Mouse (Mus musculus) lung, postnatal 10 days (tissue): ENCODE measurements around the gene Znhit2.

Source experiments
- DNase-seq: peaks from one replicate; pipeline ENCODE4 v3.0.0; 2021

Gene Znhit2

DNA sequence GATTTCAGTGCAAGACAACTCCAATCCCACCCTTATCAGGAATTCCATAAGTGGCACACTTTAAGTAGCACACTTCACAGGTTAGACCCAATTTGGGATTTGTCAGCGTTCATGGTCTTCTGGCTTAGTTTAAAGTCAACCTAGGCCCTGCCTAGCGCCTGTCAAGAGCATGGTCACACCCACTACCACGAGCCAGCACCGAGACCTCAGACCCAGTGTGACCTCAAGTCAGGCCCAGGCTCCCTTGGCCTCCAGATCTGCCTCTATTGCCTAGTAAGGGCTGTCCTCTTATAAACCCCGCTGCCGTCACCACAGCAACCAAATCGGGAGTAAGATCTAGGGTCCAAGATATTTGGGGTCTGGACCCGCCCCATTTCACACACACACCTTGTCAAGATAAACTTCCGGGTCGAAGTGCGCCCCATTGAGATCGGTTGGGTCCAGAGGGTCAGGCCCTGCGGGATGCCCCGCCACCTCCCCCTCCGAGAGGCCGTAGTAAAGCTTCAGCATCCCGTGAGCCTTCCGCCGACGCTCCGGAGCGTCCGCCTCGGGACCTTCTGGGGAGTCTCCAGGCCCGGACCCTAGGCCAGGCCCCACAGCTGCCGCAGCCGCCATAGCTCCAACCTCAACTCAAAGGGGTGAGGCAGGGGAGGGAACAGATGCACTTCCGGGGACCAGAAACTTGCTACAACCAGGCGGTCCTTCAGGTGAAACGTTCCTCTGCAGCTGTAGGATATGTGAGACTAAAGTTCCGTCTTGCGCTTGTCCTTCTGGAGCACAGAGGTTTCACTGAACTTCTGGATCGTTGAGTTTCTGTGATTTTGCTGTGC is 15.8 kb downstream of the Znhit2 start, which contains the start of gene Vps51:
Gene Vps51 (minus strand): TSS at position 668 of the 830 bp plus-strand sequence.
- DNase-seq = peak; percentile 94

DNA sequence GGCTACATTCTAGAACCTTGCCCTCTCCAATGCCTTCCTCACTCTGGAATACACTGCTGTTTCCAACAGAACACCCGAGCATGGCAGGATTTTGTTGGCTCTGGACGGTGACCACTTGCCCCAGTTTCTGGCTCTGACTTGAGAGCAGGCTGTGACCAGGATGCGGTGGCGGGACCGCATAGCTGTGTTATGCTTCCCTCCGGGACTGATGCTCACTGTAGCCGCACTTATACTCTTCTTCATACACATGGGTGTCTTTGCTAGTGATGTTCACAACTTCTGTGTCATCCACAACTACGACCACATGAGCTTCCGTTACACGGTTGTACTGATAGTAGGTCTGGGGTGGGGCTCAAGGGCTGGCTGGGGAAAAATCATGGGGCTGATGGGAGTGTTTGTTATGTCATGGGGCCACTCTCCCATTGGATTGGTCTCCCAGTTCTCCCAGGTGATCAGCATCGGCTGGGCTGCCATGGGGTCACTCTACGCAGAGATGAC is 19.0 kb downstream of the Znhit2 start, which contains the start of gene Tmem262:
Gene Tmem262 (plus strand): TSS at position 51 of the 498 bp plus-strand sequence.
- DNase-seq = no peak

DNA sequence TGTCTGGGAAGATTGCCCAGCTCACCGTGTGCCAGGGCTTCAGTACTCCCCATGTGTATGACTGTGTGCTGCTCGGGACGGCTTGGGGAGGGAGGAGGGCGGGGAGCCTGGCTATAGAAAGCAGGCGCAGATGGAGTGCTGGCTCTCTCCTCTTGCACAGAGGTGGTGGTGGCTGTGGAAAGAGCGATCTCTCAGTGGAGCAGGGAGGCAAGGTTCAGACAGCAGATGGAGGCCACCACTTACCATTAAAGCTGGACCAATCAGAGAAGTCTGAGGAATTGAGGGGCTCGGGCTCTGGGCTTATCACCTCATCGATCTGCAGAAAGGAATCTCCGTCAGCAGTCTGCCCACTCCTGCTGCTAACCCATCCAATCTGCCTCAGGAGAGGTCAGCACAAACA is 21.2 kb downstream of the Znhit2 start, which contains the start of gene Gm28374:
Gene Gm28374 (minus strand): TSS at position 101 of the 400 bp plus-strand sequence.
- no peak for DNase-seq

DNA sequence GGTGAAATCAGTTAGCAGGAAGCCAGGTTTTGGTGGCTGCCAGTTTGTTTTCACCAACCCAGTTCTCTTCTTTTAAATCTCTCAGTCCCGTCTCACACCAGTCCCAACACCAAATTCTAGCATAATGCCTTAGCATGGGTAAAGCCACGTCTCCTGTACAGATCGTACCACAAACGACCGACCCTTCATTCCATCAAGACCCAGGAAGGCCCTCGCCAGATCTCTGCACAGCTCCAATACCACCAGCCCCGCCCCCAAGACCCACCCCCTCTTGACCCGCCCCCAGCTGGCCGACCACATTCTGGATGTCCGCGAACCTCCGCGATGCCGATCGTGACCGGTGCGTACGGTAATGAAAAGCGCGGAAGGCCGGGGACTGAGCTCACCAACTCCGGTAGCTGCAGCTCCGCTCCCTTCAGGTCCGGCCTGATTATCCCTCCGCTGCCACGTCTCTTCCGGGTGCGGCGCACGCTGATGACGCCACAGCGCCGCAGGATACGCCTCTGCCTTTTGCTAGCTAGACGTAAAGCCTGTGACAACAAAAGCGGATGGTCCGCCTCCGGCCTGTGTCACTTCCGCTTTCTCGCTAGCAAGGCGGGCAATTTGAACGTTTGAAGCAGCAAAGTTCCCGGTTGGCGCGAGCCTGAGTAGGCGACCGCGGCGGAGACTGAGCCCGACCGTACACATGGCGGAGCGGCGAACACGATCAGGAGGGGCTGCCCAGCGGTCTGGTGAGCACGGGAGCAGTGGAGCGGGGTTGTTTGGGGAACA is 23.7 kb downstream of the Znhit2 start, which contains the start of the genes Zfpl1 and Cdca5:
Gene Zfpl1 (minus strand): TSS at position 479 of the 771 bp plus-strand sequence.
Gene Cdca5 (plus strand): TSS at position 506 of the 771 bp plus-strand sequence.
- peak; percentile 97 for DNase-seq

DNA sequence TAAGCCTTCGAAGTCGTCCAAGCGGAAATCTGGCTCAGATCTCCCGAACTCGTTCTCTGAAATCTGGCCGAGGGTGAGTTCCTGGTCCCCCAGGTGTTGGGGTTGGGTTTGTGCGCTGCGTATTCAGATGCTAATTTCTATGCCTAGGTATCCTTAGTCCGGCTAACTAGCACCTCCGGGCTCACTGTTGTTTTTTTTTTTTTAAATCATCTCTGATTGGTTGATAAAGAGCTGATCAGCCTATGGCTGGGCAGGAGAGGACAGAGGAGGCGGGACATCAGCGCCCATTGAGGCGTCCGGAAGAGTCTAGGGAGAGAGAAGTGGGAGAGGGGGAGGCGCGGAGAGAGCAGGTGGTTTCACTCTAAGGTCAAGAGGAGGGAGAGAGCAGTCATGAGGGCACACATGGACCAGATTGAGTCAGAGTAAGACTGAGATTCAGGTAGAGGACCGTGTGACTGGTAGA is 24.5 kb downstream of the Znhit2 start:
- peak; percentile 67 for DNase-seq

DNA sequence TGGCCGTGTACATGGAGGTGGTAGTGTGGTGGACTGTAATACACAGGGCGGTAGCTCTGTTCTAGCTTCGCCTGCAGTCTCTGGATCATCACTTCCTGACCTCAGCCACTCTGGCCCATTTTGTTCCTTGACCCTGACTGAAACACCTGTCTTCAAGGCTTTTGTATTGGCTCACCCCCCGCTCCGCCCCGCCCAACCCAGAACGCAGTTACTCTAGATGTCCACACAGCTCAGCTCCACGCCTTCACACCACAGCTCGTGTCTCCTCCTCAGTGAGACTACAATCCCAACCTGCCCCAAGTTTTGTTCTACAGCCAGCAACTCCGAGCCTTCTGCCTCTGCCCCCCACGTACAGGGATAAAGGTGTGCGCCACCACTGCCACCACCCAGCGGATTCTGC is 27.8 kb downstream of the Znhit2 start:
- no peak for DNase-seq

DNA sequence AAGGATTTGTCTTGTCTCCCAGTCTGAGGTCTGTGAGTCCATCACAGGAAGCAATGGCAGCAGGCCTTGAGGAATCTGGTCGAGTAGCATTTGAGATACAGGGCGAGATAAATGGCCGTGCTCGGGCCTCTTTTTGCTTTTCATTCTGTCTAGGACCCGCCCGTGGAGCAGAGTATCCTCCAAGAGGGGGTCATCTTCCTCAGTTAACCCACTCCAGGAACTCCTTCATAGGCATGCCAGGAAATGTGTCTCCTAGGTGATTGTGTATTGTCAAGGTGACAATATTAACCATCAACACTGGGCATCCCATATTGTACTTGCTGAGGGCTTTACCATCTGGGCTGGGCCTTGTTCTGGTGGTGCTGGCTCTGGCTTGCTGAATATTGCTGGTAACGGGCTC is 33.1 kb downstream of the Znhit2 start, which contains the start of gene AC131692.1:
Gene AC131692.1 (plus strand): TSS at position 301 of the 400 bp plus-strand sequence.
- no peak for DNase-seq

DNA sequence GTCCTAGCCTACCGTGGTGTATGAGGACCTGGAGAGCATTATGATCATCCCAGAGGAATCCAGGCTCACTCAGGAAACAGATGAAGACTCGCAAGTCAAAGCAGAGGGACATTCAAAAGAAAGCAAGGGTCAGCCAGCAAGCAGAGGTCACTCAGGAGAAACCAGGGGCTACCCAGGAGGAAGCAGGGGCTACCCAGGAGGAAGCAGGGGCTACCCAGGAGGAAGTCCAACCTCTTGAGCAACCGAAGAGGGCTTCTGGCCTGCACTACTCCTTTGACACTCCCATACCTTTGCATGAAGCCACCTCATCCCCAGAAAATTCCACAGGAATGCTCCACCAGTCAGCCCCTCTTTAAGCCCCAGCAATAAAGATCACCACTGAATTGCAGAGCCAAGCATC is 36.9 kb downstream of the Znhit2 start:
- DNase-seq = no peak

DNA sequence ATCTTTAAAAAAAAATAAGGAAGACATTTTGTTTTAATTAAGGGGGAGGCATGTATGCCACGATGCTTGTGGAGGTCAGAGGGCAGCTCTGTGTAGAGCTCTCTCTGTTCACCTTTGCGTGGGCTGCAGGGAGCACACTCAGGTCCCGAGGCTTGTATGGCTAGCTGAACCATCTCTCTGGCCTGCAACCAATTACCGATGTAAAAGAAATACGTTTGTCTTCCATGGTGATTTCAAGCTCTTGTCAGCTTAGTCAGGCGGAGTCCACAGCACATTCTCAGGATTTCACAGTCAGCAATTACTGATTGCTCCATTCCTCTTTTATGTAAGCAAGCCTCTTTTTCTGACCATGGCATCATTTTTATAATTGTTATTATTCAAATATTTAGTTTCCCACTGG is 40.2 kb downstream of the Znhit2 start:
- no peak for DNase-seq

DNA sequence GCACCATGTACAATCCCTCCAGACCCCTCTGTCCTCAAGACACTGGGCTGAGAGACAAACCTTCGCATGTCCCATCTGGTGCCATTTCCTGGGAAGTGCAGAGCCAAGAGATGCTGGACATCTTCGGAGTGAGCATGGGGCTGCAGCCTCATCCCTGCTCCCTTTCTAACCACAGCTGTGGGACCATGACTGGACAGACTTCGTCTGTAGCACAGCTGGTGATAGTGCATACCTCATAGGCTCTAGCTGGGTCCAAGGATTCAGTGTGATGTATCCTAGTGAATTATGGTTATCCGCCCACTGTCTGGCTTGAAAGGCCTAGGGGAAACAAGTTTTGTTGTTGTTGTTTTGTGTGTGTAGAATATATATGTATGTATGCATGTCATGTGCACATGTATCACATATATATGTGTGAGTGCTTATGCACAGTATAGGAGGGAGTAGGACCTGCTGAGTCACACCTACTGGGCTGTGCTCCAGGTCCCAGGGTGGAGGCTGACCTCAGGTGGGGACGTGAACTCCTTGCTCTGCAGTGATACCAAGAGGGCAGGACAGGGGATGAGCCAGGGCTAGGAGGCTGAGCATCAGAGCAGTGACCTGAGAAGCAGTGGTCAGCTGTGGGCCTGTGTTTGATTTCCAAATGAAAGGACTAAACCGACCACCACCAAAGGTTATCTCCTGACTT is 41.3 kb downstream of the Znhit2 start:
- no peak for DNase-seq

DNA sequence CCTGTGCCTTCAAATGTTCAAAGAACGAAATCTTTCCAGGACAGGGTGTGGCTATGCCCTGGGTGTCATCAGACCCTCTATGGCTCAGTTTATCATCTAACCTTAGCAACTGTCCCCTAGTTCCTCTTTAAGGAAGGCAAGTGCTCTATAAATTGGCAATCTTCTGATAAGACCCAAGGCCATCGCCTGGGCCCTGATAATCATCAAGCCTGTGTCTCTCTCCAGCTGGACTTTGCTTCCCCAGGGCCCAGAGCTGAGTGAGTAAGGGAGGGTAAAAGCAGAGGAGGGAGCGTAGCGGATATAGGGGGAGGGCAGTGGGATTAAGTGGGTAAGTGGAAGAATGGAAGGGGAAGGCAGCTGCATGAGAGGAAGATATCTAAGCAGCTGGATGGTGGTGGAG is 43.5 kb downstream of the Znhit2 start:
- DNase-seq = no peak

DNA sequence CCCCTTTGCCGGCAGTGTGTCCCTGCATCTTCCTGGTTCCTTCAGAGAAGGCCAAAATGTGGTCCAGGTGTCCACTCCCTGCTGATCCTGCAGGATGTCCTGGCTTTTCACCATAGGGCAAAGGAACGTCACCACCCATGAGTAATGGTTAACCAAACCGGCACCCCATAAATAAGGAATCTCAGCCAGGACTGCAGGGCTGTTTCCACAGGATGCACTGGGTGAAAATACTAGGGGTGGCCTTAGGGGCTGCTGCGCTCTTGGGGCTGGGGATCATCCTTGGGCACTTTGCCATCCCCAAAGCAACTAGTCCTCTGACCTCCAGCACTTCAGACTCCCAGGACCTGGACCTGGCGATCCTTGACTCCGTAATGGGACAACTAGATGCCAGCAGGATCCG is 44.6 kb downstream of the Znhit2 start, which contains the start of gene Naaladl1:
Gene Naaladl1 (plus strand): TSS at position 197 of the 400 bp plus-strand sequence.
- no peak for DNase-seq
